Mouse (Mus musculus): ENCODE measurements around the gene Chrdl2.
A peak's percentile ranks its signal among the peaks of the same experiment; 100 is the strongest.
"Not testable (repeated sequence)": the region's sequence is repeated elsewhere in the genome, so short reads cannot be mapped to it uniquely, and the experiment has no call there.

GRCm38 (mm10) chr7:99960571-99960970 lies 45.4 kb upstream of the Chrdl2 start:
- TF ChIP-seq CTCF (IDR thresholded peaks at IDR 0.05; ENCODE audit: low read depth): not testable (repeated sequence)
- peak; percentile 64 for TF ChIP-seq EP300 (IDR thresholded peaks at IDR 0.05; ENCODE audit: low read depth)

Data from liver, postnatal 0 days (tissue).